Mouse (Mus musculus) heart, postnatal 14 days (tissue): Measurements from ENCODE around the gene Pth2. TPM values are rescaled to one million over a fixed set of nuclear protein-coding genes. Genes with fewer than 3 reads are reported as not detected.
"Not testable (repeated sequence)": the region's sequence is repeated elsewhere in the genome, so short reads cannot be mapped to it uniquely, and the experiment has no call there.

Experiments used
- DNase-seq, 2 experiments: peaks; one replicate each; pipeline ENCODE4 v3.0.0; 2021 to 2022
- intact Hi-C: fragments of 180-260 bp; cut with DNase I; formaldehyde crosslinking; loops from one replicate; pipeline ENCODE4 v1.15.1; 2025
- total RNA-seq, 2 experiments: library from RNA; stranded (reverse); gene quantifications; 2 replicates each; pipeline ENCODE4 v1.2.3; 2021

The Pth2 gene
- total RNA-seq, 2 experiments from 2014 or later: not detected

- DNase-seq: peak; percentile 46 to 51
- intact Hi-C loops: no loop called here
Measured at GRCm38 (mm10) chr7:45151303-45151702, 29.5 kb upstream of the Pth2 start.

DNA sequence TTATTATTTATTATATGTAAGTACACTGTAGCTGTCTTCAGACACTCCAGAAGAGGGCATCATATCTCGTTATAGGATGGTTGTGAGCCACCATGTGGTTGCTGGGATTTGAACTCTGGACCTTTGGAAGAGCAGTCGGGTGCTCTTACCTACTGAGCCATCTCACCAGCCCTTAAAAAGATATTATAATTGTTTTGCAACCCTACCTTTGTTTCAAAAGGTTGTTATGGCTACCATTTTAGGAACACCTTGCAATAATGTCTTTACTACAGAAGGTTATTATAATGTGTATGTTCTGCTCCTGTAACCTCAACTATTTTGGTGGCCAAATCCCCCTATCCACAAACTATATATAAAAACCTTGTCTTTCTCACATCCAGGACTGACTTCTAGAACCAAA is 27.7 kb upstream of the Pth2 start:
- intact Hi-C loops: not testable (repeated sequence)

DNA sequence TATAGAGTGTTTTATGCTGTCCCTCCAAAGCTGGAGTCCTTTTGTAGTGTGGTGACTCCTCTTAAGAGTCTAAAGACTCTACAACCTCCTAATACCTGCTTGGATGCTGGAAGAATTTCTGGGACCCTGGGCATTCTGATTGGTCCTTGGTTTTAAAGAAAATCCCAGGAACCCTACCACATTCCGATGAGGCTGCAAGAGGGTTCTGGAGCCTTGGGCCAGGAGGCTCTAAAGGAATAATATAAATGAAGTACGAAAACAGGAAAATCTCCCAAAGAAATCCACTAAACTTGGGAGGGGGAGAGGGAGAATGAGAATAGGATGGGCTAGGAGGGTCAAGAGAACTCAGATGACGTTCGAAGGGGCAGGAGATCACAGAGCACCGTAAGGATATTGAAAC is 27.2 kb upstream of the Pth2 start:
- DNase-seq: no peak
- intact Hi-C loops: no loop called here

More for the DNA sequence above, 27.7 kb upstream of the Pth2 start:
- not testable (repeated sequence) for DNase-seq

GRCm38 (mm10) chr7:45154096-45154992 is 26.5 kb upstream of the Pth2 start, which contains the start of the genes Pih1d1 and Aldh16a1:
Gene Pih1d1, plus strand, starts transcription at chr7:45154303.
Gene Aldh16a1, minus strand, starts transcription at chr7:45154584.
- peak; percentile 98 for DNase-seq
- intact Hi-C loops: no loop called here

DNA sequence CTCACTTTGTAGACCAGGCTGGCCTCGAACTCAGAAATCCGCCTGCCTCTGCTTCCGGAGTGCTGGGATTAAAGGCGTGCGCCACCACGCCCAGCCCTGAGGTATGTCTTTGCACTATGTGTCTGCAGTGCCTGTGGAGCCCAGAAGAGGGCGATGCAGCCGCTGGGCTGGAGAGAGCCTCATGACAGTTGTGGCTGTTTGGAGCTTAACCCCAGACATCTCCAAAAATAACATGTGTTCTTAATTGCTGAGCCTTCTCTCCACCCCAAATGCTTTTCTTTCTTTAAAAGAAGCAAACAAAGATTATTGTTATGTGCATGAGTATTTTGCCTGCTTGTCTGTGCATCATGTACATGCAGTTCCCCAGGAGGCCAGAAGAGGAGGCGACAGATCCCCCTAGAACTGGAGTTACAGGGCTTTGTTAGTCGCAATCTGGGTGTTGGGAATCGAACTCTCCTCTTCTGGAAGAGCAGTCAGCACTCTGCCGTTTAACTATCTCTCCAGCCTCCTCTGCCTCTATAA is 25.7 kb upstream of the Pth2 start:
- peak; percentile 55 to 80 for DNase-seq
- intact Hi-C loops: no loop called here

GRCm38 (mm10) chr7:45155590-45155989 is 25.2 kb upstream of the Pth2 start:
- no peak for DNase-seq
- intact Hi-C loops: no loop called here

GRCm38 (mm10) chr7:45156206-45156605 is 24.6 kb upstream of the Pth2 start:
- DNase-seq: no peak
- intact Hi-C loops: no loop called here

DNA sequence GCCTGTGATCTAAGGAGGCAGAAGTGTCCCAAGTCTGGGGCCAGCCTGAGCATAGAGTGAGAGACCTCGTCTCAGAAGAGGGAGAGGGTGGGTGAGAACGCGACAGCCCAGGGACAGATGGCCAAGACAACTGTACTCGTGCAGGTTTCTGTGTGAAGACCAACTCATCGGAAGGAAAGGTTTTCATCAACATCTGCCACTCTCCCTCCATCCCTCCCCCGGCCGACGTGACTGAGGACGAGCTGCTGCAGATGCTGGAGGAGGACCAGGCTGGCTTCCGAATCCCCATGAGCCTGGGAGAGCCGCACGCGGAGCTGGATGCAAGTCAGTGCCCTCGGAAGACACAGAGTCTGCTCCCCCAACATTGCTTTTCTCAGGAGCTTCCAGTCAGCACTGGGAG is 23.3 kb upstream of the Pth2 start:
- no peak for DNase-seq
- intact Hi-C loops: no loop called here

DNA sequence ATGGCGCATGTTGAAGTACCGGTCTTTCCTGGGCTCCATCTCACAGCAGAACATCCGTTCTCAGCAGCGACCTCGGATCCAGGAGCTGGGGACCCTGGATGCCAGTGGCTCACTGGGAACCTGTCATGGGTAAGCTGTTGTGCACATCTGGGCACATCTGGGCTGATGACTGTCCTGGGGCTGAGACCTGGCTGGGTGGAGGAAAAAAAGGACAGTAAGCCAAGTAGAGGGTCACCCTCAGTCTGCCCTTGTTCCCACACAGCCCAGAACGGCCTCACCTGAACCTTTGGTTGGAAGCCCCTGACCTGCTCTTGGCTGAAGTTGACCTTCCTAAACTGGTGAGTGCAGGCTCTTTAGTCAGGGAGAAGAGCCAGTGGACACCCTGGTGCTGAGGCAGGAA is 21.8 kb upstream of the Pth2 start:
- intact Hi-C loops: no loop called here

DNA sequence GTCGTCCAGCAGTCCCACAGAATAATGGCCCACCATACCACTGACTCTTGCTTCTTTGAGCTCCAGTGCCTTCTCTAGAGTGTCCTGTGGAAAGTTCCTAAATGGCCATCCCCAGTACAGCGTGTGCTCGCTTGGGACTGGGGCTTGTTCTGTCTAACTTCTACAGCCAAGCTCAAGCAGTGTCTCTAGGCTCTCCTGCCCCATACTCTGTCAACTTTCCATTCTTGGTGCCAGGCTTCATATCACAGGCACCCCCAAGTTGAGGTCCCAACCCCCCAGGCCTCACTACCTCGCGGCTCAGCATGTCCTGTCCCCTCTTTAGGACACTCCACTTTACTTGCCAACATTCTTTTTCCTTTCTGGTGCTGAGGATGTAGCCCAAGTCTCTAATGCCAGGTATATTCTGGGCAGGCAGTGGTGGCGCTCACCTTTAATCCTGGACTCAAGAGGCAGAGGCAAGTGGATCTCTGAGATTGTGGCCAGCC is 20.4 kb upstream of the Pth2 start:
- intact Hi-C loops: loop anchor here (5.0 kb wide), 1 partner anchor 137 kb away; no protein-coding TSS in a partner anchor

More for the DNA sequence above, 21.8 kb upstream of the Pth2 start:
- DNase-seq: no peak

DNA sequence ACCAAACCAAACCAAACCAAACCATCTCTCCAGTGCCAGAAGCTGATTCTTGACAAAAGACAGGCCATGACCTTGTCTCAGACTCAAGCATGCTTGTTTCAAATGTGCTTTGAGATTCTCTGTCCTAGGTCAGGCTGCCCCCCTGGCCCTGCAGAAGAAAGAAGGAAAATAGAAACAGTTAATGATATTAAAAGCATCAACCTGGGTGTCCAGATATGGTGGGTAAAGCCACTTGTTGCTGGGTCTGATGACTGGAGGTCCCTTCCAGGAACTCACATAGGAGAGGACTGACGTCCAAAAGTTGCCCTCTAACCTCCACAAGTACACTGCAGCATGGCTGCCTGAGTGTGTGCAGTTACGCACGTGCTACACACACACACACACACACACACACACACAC is 19.9 kb upstream of the Pth2 start:
- intact Hi-C loops: loop anchor here (5.0 kb wide), 1 partner anchor 136 kb away; no protein-coding TSS in a partner anchor
- no peak for DNase-seq

More for the DNA sequence above, 20.4 kb upstream of the Pth2 start:
- no peak for DNase-seq

DNA sequence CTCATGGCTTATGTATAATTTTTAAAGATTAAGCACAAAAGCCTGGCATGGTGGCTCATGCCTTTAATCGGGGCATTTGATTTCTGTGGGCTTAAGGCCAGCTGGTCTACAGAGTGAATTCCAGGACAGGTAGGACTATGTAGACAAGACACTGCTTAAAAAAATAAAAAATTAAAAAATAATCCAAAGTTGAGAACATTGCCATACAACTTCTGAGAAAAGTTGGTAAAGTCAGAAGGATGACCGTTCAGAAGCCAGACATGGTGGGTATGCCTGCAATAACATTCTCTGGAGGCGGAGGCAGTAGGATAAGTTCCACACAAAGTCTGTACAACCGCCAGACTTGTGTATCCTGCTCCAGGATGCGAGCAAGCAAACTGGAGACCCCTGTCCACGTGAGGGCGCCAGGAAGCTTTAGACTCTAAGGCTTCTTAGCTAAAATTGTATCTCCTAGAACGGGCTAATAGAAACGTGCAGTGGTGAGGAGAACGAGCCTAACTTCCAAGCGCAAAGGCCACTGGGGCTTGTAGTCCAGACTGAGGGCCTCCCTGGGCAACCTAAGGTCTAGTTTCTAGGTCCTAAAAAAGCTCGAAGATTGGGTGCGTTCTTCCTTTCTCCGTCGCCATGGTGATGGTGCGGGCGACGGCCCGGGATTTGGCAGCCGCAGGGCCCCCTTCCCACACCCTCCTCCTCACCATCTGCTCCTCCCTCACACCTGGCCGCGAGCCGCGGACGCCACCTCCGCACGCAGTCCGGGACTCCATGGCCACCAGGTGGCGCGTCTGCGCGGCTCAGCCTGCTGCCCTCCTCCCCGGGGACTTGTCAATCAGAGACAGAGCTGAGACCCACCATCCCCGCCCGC is 19.0 kb upstream of the Pth2 start:
- intact Hi-C loops: loop anchor here (1.0 to 5.0 kb wide), 2 partner anchors 36 to 135 kb away; no protein-coding TSS in a partner anchor
- peak; percentile 93 to 95 for DNase-seq

DNA sequence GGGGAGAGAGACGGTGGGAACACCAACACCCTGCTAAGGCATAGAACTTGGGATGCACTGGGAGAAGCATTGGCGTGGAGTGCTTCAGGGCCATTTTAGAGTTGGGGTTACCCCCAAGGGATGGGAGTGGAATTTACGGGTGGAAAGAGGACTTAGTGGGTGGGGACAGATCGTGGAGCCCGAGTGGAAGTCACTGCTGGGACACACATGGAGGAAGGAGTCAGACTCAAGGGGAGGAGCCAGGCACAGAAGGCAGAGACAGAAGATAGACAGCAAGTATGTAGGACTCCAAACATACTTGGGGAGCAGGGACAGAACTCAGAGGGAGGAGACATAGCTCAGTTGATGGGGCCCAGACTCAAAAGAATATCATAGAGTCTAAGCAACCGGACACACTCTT is 18.2 kb upstream of the Pth2 start:
- no peak for DNase-seq
- intact Hi-C loops: loop anchor here (1.0 to 5.0 kb wide), 2 partner anchors 36 to 135 kb away; no protein-coding TSS in a partner anchor

- intact Hi-C loops: loop anchor here (1.0 to 5.0 kb wide), 2 partner anchors 35 to 134 kb away; no protein-coding TSS in a partner anchor
- no peak for DNase-seq
Measured at GRCm38 (mm10) chr7:45162996-45163615, 17.7 kb upstream of the Pth2 start.

DNA sequence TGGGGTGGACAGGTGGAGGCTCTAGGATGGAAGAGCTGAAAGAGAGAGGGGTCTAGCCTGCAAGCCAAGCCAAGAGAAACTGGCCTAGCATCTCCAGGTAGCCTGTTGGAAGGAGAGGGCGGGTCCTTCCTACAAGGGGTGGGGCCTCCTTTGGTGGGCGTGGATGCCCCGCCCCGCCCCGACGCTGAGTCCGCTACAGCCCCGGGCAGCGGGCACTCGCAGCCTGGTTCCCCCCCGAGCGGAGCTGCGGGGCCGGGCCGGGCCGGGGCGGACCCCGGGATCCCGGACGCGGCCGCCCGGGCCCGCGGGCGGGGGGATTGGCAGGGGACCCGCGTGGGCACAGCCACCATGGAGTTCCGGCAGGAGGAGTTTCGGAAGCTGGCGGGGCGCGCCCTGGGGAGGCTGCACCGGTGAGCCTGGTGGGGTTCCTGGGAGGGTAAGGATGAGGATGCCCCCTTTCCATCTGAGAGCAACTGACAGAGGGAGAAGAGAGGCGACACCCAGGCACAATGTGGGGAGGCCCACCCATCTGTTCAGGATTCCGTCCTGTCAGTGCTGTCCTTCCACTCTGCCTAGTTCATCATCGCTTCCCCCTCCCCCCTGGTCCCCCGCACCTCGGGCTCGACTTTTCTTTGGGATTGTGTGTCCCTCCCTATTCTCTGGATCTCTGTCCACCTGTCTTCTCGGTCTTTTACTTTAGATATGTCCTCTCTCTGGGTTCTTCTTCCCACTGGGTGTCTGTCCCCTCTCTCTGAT is 16.9 kb upstream of the Pth2 start, which contains the start of gene Slc17a7:
Gene Slc17a7, plus strand, starts transcription at position 215 of the 756 bp plus-strand sequence.
- intact Hi-C loops: loop anchor here (5.0 kb wide), 1 partner anchor 133 kb away; no protein-coding TSS in a partner anchor
- no peak for DNase-seq

DNA sequence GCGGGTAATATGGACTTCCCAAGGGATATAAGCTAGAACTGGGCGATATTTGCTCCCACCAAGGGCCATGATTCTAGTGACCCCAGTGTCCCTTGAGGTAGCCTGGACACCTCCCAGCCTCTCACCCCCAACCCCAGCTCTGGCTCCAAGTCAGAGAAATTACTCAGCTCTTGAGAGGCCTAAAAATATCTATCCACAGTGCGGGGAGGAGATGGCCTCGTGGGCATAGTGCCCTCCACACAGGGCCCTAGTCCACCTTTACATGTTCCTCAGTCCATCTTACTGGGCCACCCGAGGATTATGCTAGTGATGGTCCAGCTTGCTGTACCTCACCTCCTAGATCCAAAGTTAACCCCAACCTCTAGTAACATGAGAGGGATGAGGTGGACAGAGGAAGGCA is 16.0 kb upstream of the Pth2 start:
- intact Hi-C loops: loop anchor here (5.0 kb wide), 1 partner anchor 132 kb away; no protein-coding TSS in a partner anchor
- DNase-seq: no peak

GRCm38 (mm10) chr7:45165701-45166100 is 15.1 kb upstream of the Pth2 start:
- DNase-seq: no peak
- intact Hi-C loops: no loop called here

DNA sequence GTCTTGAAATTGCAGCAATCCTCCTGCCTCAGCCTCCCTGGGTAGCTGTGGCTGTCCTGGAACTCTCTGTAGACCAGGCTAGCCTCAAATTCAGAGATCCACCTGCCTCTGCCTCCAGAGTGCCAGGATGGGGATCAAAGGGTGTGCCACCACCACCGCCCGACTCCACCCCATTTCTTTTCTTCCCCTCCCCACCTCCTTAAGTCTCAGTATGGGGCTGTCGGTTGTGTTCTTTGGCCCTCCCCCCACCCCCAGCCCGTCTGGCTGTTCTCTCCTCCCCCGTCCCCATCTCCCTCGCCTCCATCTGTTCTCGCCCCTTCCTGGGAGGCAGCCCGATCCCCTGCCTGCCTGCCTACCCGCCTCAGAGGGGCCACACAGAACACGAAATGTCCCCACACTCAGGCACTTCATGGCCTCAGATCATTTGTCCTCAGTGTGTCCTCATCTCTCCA is 13.8 kb upstream of the Pth2 start:
- DNase-seq: no peak
- intact Hi-C loops: no loop called here
